ENCODE assay signal across 20 mouse cellular contexts in the genomic region with DNA sequence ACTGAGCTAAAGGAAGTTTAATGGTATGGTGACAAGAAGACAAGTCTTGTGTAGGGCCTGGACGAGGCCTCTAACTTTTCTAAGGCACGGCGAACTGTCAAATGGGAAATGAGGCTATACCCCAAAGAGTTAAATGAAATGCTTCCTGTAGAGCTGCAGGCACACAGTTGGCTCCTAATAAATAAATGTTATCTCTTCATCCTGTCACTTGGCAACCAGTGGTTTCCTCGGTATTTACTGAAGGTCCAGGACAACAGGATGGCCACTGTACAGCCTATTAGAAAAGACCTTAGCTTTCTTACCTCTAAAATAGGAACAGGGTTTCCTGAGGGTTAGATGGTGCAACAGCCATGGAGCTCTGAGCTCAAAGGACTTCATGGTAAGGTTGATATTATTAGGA. TPM values are rescaled to one million over a fixed set of nuclear protein-coding genes. Genes with fewer than 3 reads are reported as not detected.
DNase-seq lines count a peak whose midpoint lies in the region; ATAC-seq and TF ChIP-seq lines count a peak whose summit lies in the region.
"Had no signal": no experiment of that assay in that cellular context is flagged by ENCODE, and none has a peak within 500 bp of the region (broad histone marks: within the 10 kb centered on the region; RNA-seq: fewer than 3 reads in every experiment).

No protein-coding gene starts in this region.

- H3K4me3 ChIP-seq in heart, adult 2 months, result no peak overlapping the region
- no peak overlapping the region for H3K4me3 ChIP-seq in liver, adult 2 months (ENCODE audit: insufficient read depth, low read depth, low read length)
- H3K4me3 ChIP-seq in liver, postnatal 0 days (ENCODE audit: low read depth, low read length), result no peak overlapping the region
- H3K4me3 ChIP-seq: embryonic facial prominence, embryonic 12.5 days; forebrain, embryonic 12.5 days; midbrain, embryonic 12.5 days had no signal

- TF ChIP-seq CTCF in heart, adult 2 months (IDR thresholded peaks at IDR 0.05), result no peak
- no peak for TF ChIP-seq CTCF in liver, adult 2 months (IDR thresholded peaks at IDR 0.05; ENCODE audit: low read depth, low read length)
- TF ChIP-seq CTCF in liver, postnatal 0 days (IDR thresholded peaks at IDR 0.05; ENCODE audit: low read depth), result no peak

- no peaks in the 10 kb centered on the region for H3K9me3 ChIP-seq in liver, postnatal 0 days (ENCODE audit: low read length)
- H3K9me3 ChIP-seq: embryonic facial prominence, embryonic 12.5 days; forebrain, embryonic 12.5 days; midbrain, embryonic 12.5 days had no signal

- H3K9ac ChIP-seq in heart, adult 2 months (ENCODE audit: low read depth, low read length), result no peak overlapping the region
- H3K9ac ChIP-seq in liver, adult 2 months (ENCODE audit: low read depth, low read length), result no peak overlapping the region
- H3K9ac ChIP-seq in liver, postnatal 0 days (replicated peaks), result no peak overlapping the region
- H3K9ac ChIP-seq: embryonic facial prominence, embryonic 12.5 days; forebrain, embryonic 12.5 days; liver, embryonic 14.5 days; midbrain, embryonic 12.5 days had no signal

- H3K4me2 ChIP-seq in liver, postnatal 0 days (ENCODE audit: low read depth, low read length), result no peak overlapping the region
- H3K4me2 ChIP-seq: embryonic facial prominence, embryonic 12.5 days; forebrain, embryonic 12.5 days; heart, embryonic 11.5 days; midbrain, embryonic 12.5 days had no signal

- TF ChIP-seq EP300 in heart, adult 2 months (IDR thresholded peaks at IDR 0.05; ENCODE audit: insufficient read depth, low read depth, low read length), result no peak
- no peak for TF ChIP-seq EP300 in liver, postnatal 0 days (IDR thresholded peaks at IDR 0.05; ENCODE audit: low read depth)

- H3K79me2 ChIP-seq in heart, adult 2 months (replicated peaks; ENCODE audit: control insufficient read depth, insufficient read depth, low read length), result peaks cover 7% of the 10 kb centered on the region
- peaks cover 39% of the 10 kb centered on the region for H3K79me2 ChIP-seq in liver, adult 2 months (ENCODE audit: control insufficient read depth, insufficient read depth, low read length)

- ATAC-seq in liver, postnatal 0 days, result no peak
- ATAC-seq: intestine, embryonic 16.5 days had no signal

- H3K36me3 ChIP-seq in heart, adult 2 months (ENCODE audit: control insufficient read depth, insufficient read depth, low read length), result peaks cover 25% of the 10 kb centered on the region
- H3K36me3 ChIP-seq in liver, adult 2 months (ENCODE audit: control insufficient read depth, insufficient read depth, low read length), result no peaks in the 10 kb centered on the region
- H3K36me3 ChIP-seq in liver, postnatal 0 days (replicated peaks; ENCODE audit: insufficient read depth, low read length), result no peaks in the 10 kb centered on the region
- H3K36me3 ChIP-seq: embryonic facial prominence, embryonic 12.5 days; forebrain, embryonic 12.5 days; midbrain, embryonic 12.5 days had no signal

- TF ChIP-seq POLR2A in heart, adult 2 months (IDR thresholded peaks at IDR 0.05; ENCODE audit: insufficient read depth, low read depth, low read length), result no peak
- TF ChIP-seq POLR2A in liver, adult 2 months (IDR thresholded peaks at IDR 0.05; ENCODE audit: extremely low read depth, insufficient read depth, low read length), result no peak

- peak overlapping the region; percentile 40 for H3K27ac ChIP-seq in heart, adult 2 months
- H3K27ac ChIP-seq in liver, adult 2 months (replicated peaks; ENCODE audit: insufficient read depth, low read depth, low read length), result no peak overlapping the region
- no peak overlapping the region for H3K27ac ChIP-seq in liver, postnatal 0 days (ENCODE audit: low read depth)
- H3K27ac ChIP-seq: embryonic facial prominence, embryonic 12.5 days; forebrain, embryonic 12.5 days; hindbrain, postnatal 0 days; liver, embryonic 14.5 days; midbrain, embryonic 12.5 days; stomach, postnatal 0 days had no signal

- no peaks in the 10 kb centered on the region for H3K27me3 ChIP-seq in heart, adult 2 months (ENCODE audit: control insufficient read depth, insufficient read depth, low read length)
- no peaks in the 10 kb centered on the region for H3K27me3 ChIP-seq in liver, adult 2 months (ENCODE audit: control insufficient read depth, insufficient read depth, low read length)
- no peaks in the 10 kb centered on the region for H3K27me3 ChIP-seq in liver, postnatal 0 days (ENCODE audit: insufficient read depth, low read length)
- H3K27me3 ChIP-seq: embryonic facial prominence, embryonic 12.5 days; forebrain, embryonic 12.5 days; midbrain, embryonic 12.5 days had no signal

- 39% methylated on average over 4 of the region's 4 CpGs for WGBS in heart, adult 2 months
- 63% methylated on average over 4 of the region's 4 CpGs for WGBS in liver, adult 2 months
- WGBS in liver, postnatal 0 days (ENCODE audit: insufficient replicate concordance), result 45% methylated on average over 4 of the region's 4 CpGs

- intact Hi-C loops in heart, adult 2 months (cut with DNase I), result no loop called here
- intact Hi-C loops in heart, postnatal 25 days (cut with DNase I), result no loop called here

- peaks cover 45% of the 10 kb centered on the region for H3K4me1 ChIP-seq in heart, adult 2 months (ENCODE audit: control insufficient read depth, insufficient read depth, low read length)
- peaks cover 24% of the 10 kb centered on the region for H3K4me1 ChIP-seq in liver, adult 2 months (ENCODE audit: control insufficient read depth, insufficient read depth, low read length)
- H3K4me1 ChIP-seq in liver, postnatal 0 days (ENCODE audit: insufficient read depth), result peaks cover 3% of the 10 kb centered on the region

- peak; percentile 29 to 79 for DNase-seq in adrenal gland, adult (ENCODE audit: inconsistent age in 2 of 2, low spot score in 1 of 2)
- no peak for DNase-seq in adrenal gland, postnatal 36 days
- DNase-seq in heart, adult 2 months, result no peak
- no peak for DNase-seq in heart, postnatal 25 days (ENCODE audit: low spot score)
- DNase-seq in liver, adult 2 months (ENCODE audit: extremely low read depth, low read depth, low spot score), result peak; percentile 31
- no peak for DNase-seq in liver, postnatal 0 days
- DNase-seq in MN1 (ENCODE audit: low spot score), result peak; percentile 47
- DNase-seq in neural tube, embryonic 10.5 days (ENCODE audit: extremely low spot score, low spot score), result no peak
- DNase-seq: cerebellum, adult 2 months; cerebellum, postnatal 25 days; layer of hippocampus, adult 9-11 months; thymus, adult 2 months had no signal

RNA-seq across cellular contexts. Expression of gene Apbb2, which starts 6.7 kb away (rescaled TPM):
- 10 to 100 TPM; 69.0 to 71.7 TPM for total RNA-seq in adrenal gland, postnatal 36 days (2021)
- 10 to 100 TPM; 39.9 to 40.0 TPM for total RNA-seq in heart, adult 2 months (2021)
- polyA plus RNA-seq in heart, adult 2 months (2012; rRNA removed), result 26.7 and 32.4 TPM in 2 replicates
- 10 to 100 TPM; 40.2 to 46.7 TPM for total RNA-seq in heart, postnatal 25 days (2021)
- total RNA-seq in liver, adult 2 months (2014; rRNA removed), result 5.3 and 7.0 TPM in 2 replicates
- polyA plus RNA-seq in liver, adult 2 months (2012; rRNA removed), result 1.4 and 3.2 TPM in 2 replicates
- polyA plus RNA-seq in liver, postnatal 0 days (2015; fragmentation: Nextera tagmentation; extraction: Ambion mirVana), result 5.3 and 5.6 TPM in 2 replicates

Comparison
In these comparisons a context has a peak if more than half of its experiments do, and no peak if none do; other contexts are left out.
1. DNase-seq: peak in adrenal gland, adult (2 of 2), liver, adult 2 months (single experiment) and MN1 (single experiment); none in adrenal gland, postnatal 36 days (0 of 2), heart, adult 2 months (0 of 2), heart, postnatal 25 days (single experiment), liver, postnatal 0 days (single experiment) and neural tube, embryonic 10.5 days (single experiment).